Mouse (Mus musculus) bone marrow macrophage, adult 2 months (primary cell): ENCODE measurements around the gene Ufc1.

Experiments used
- CTCF ChIP-seq: IDR thresholded peaks from 2 replicates; pipeline ENCODE4 v1.5.1; 2012; ENCODE audit warnings: low read depth, mild to moderate bottlenecking, low read length, moderate library complexity
- POLR2A ChIP-seq: IDR thresholded peaks from 2 replicates; pipeline ENCODE4 v1.6.1; 2012; ENCODE audit warnings: mild to moderate bottlenecking, low read depth, low read length, borderline replicate concordance

GRCm38 (mm10) chr1:171287136-171288081 lies 7.4 kb downstream of the Ufc1 start, which contains the start of gene Usp21:
- no peak for TF ChIP-seq POLR2A
- no peak for TF ChIP-seq CTCF
